Mouse (Mus musculus) intestine, postnatal 0 days (tissue): ENCODE results near the gene Shoc2. TPM values are rescaled to one million over a fixed set of nuclear protein-coding genes. Genes with fewer than 3 reads are reported as not detected.

Experiments used
- ATAC-seq: fragments of 200-750 bp; cut with Nextera tagmentation; 2 replicates; pipeline ENCODE4 v1.8.0; 2017; ENCODE audit warnings: mild to moderate bottlenecking, moderate TSS enrichment, moderate library complexity
- H3K27ac ChIP-seq: fragments of 300-500 bp; sonication (generic); 2 replicates; pipeline ENCODE4 v1.5.1; 2014; ENCODE audit warnings: mild to moderate bottlenecking, low read depth, low read length, moderate library complexity
- H3K27me3 ChIP-seq: fragments of 300-500 bp; sonication (generic); replicated peaks from 2 replicates; pipeline ENCODE4 v1.6.1; 2014; ENCODE audit warnings: low read length, mixed read lengths; ENCODE audit not compliant: control insufficient read depth, insufficient read depth
- H3K36me3 ChIP-seq: fragments of 300-500 bp; sonication (generic); 2 replicates; pipeline ENCODE4 v1.6.1; 2014; ENCODE audit warnings: mild to moderate bottlenecking, moderate library complexity; ENCODE audit not compliant: control insufficient read depth, insufficient read depth
- H3K4me1 ChIP-seq: fragments of 300-500 bp; sonication (generic); replicated peaks from 2 replicates; pipeline ENCODE4 v1.6.1; 2014; ENCODE audit warnings: antibody characterized with exemption, low read length, mixed read lengths; ENCODE audit not compliant: control insufficient read depth, insufficient read depth
- H3K4me2 ChIP-seq: fragments of 300-500 bp; sonication (generic); replicated peaks from 2 replicates; pipeline ENCODE4 v1.6.1; 2014; ENCODE audit warnings: low read depth, mild to moderate bottlenecking, moderate library complexity
- H3K4me3 ChIP-seq: fragments of 300-500 bp; sonication (generic); 2 replicates; pipeline ENCODE4 v1.5.1; 2014; ENCODE audit warnings: low read depth, low read length
- H3K9ac ChIP-seq: fragments of 300-500 bp; sonication (generic); 2 replicates; pipeline ENCODE4 v1.6.1; 2014; ENCODE audit warnings: mild to moderate bottlenecking, low read depth, low read length
- H3K9me3 ChIP-seq: fragments of 300-500 bp; sonication (generic); 2 replicates; pipeline ENCODE4 v1.6.1; 2016; ENCODE audit warnings: mixed run types; ENCODE audit not compliant: control insufficient read depth
- CTCF ChIP-seq: sonication (generic); IDR thresholded peaks from 2 replicates; pipeline ENCODE4 v1.5.1; 2016; ENCODE audit warnings: low read depth, mild to moderate bottlenecking, control low read depth, antibody characterized with exemption, moderate library complexity
- WGBS: fragments of 180-500 bp; shearing (Covaris S2); extraction: QIAGEN DNeasy Blood & Tissue Kit; methylation state at CpG from one replicate; pipeline ENCODE4 v1.1.7; 2014; 5-methylcytosine and 5-hydroxymethylcytosine counted together
- polyA plus RNA-seq: library from polyadenylated mRNA; unstranded; fragments of >200 nt; fragmentation: Nextera tagmentation; extraction: Ambion mirVana; gene quantifications from 2 replicates; pipeline ENCODE4 v1.2.1, GENCODE M21; 2015

Gene Shoc2
- polyA plus RNA-seq, 1 experiment from 2014 or later, result 26.1 TPM

GRCm38 (mm10) chr19:53929218-53929617 is 14.9 kb upstream of the Shoc2 start:
- Histone ChIP-seq H3K9ac (no peak overlapping the region), H3K4me2 (no peak overlapping the region), H3K9me3 (no peaks in the 10 kb centered on the region), H3K4me1 (no peaks in the 10 kb centered on the region), H3K27me3 (no peaks in the 10 kb centered on the region), H3K36me3 (peaks cover 49% of the 10 kb centered on the region), H3K4me3 (no peak overlapping the region), H3K27ac (no peak overlapping the region)
- 86% methylated on average over 3 of the region's 3 CpGs for WGBS
- TF ChIP-seq CTCF, result no peak
- no peak for ATAC-seq

DNA sequence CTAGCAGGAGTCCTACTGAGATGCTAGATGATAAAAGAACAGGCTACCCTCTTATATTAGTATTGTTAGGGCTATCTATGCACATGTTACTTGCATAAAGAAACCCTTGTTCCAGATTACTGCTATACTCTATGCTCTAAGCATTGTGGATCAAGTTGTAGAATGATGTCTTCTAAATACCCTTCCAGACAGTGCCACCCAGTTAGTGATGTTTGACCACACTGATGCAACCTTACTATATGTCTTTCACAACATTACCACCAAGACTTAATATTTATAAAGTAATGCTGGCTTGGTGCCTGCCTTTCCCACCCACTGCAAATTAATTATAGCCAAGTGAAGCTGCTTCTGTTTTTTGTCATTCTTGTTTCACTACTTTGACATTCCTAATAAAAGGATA is 11.1 kb upstream of the Shoc2 start:
- Histone ChIP-seq H3K4me1 (no peaks in the 10 kb centered on the region), H3K9ac (no peak overlapping the region), H3K27ac (no peak overlapping the region), H3K4me3 (no peak overlapping the region), H3K4me2 (no peak overlapping the region), H3K36me3 (peaks cover 34% of the 10 kb centered on the region), H3K9me3 (no peaks in the 10 kb centered on the region), H3K27me3 (no peaks in the 10 kb centered on the region)
- no peak for TF ChIP-seq CTCF
- no peak for ATAC-seq

DNA sequence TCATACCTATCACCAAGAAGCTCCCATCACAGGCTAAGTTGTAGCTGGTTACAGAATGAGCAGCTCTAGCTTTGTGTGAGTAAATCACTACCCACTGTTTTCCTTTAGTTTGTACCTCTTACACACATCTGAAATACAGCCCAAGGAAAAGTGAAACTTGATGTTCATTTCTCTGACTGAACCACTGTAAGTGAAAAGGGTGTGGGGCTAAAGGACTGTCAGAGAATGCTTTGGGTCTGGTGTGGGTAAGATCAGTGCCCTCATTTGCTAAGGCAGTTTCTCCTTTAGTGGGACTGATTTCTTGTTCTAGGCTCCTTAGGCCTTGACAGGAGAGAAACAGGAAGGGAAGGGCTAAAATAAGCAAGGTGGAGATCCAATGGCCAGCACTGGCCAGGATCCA is 10.1 kb upstream of the Shoc2 start:
- no peak for TF ChIP-seq CTCF
- Histone ChIP-seq H3K9me3 (no peaks in the 10 kb centered on the region), H3K27me3 (no peaks in the 10 kb centered on the region), H3K27ac (no peak overlapping the region), H3K36me3 (peaks cover 29% of the 10 kb centered on the region; the same call in 1 of the 2 replicates), H3K4me3 (no peak overlapping the region), H3K4me2 (no peak overlapping the region), H3K4me1 (no peaks in the 10 kb centered on the region), H3K9ac (no peak overlapping the region)
- ATAC-seq, result no peak

- Histone ChIP-seq H3K36me3 (peaks cover 11% of the 10 kb centered on the region; the same call in 1 of the 2 replicates), H3K4me1 (peaks cover 3% of the 10 kb centered on the region; the same call in 1 of the 2 replicates), H3K4me2 (no peak overlapping the region), H3K9me3 (no peaks in the 10 kb centered on the region), H3K27me3 (no peaks in the 10 kb centered on the region), H3K4me3 (no peak overlapping the region), H3K27ac (no peak overlapping the region), H3K9ac (no peak overlapping the region)
- no peak for TF ChIP-seq CTCF
- 76% methylated on average over 4 of the region's 4 CpGs for WGBS
- no peak for ATAC-seq
Observed at GRCm38 (mm10) chr19:53939467-53939866, 4.6 kb upstream of the Shoc2 start.

GRCm38 (mm10) chr19:53941139-53941538 is 3.0 kb upstream of the Shoc2 start:
- no peaks in the 10 kb centered on the region for H3K27me3 ChIP-seq
- TF ChIP-seq CTCF, result no peak
- no peak overlapping the region for H3K9ac ChIP-seq
- peaks cover 11% of the 10 kb centered on the region; the same call in 1 of the 2 replicates for H3K36me3 ChIP-seq
- no peak for ATAC-seq
- H3K4me1 ChIP-seq, result peaks cover 3% of the 10 kb centered on the region; the same call in 1 of the 2 replicates
- WGBS, result 52% methylated on average over 4 of the region's 4 CpGs
- H3K4me3 ChIP-seq, result no peak overlapping the region
- no peaks in the 10 kb centered on the region for H3K9me3 ChIP-seq
- no peak overlapping the region for H3K4me2 ChIP-seq
- H3K27ac ChIP-seq, result no peak overlapping the region

GRCm38 (mm10) chr19:53942342-53942741 is 1.8 kb upstream of the Shoc2 start:
- Histone ChIP-seq H3K4me3 (no peak overlapping the region), H3K27ac (no peak overlapping the region)
- WGBS, result 89% methylated on average over 2 of the region's 2 CpGs

DNA sequence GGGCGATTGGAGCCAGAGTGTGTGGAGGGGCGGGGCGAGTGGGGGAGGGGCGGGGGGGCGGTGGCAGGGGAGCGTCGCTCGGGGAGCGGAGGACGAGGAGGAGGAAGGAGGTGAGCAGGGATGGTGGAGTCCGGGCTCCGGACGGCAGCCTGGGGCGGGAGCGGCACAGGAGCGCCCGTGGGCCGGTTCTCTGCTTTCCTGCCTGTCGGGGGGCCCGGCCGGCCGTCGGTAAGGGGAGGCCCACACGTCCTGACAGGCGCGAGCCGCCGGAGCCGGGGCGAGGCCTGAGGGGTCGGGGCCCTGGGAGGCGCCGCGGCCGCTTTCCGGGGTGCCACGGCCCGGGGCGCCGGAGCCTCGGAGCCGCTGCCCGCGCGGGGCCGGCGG is 672 bp downstream of the Shoc2 start:
- ATAC-seq, result no peak
- Histone ChIP-seq H3K9me3 (no peaks in the 10 kb centered on the region), H3K4me2 (peak overlapping the region; percentile 80), H3K9ac (peak overlapping the region; percentile 98), H3K4me3 (peak overlapping the region; percentile 94), H3K27ac (peak overlapping the region; percentile 98), H3K4me1 (peaks cover 3% of the 10 kb centered on the region; the same call in 1 of the 2 replicates), H3K36me3 (no peaks in the 10 kb centered on the region), H3K27me3 (no peaks in the 10 kb centered on the region)
- WGBS, result under 1% methylated on average over 36 of the region's 47 CpGs
- no peak for TF ChIP-seq CTCF

More at GRCm38 (mm10) chr19:53942342-53942741, 1.8 kb upstream of the Shoc2 start:
- ATAC-seq, result no peak
- no peak overlapping the region for H3K4me2 ChIP-seq
- peaks cover 3% of the 10 kb centered on the region; the same call in 1 of the 2 replicates for H3K4me1 ChIP-seq
- H3K9ac ChIP-seq, result 0 out of 2 replicates have a peak overlapping the region, but pooled peaks have one; percentile 7
- peaks cover 11% of the 10 kb centered on the region; the same call in 1 of the 2 replicates for H3K36me3 ChIP-seq
- H3K27me3 ChIP-seq, result no peaks in the 10 kb centered on the region
- no peak for TF ChIP-seq CTCF
- no peaks in the 10 kb centered on the region for H3K9me3 ChIP-seq
